In the genomic region with DNA sequence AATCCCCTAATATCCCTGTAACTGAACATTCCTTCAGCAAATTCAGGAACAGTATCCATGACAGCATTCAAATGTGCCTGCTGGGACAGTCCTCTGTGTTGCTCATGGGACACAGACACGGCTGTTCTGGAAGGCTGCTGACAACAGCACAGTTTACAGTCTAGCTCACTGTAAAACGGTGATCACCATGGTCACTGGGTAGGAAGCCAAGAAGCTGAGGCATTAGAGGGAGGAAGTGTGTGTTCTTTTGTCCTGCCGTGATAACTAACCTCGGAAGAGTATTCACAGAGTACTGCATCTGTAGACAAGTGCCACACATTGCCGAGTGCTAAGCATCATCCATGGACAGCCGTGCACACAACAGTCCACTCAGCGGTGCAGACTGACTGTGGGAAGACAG, we compare ENCODE assay signal across 29 mouse cellular contexts. TPM values are rescaled to one million over a fixed set of nuclear protein-coding genes. Genes with fewer than 3 reads are reported as not detected.
DNase-seq lines count a peak whose midpoint lies in the region; ATAC-seq and TF ChIP-seq lines count a peak whose summit lies in the region.
"Had no signal": no experiment of that assay in that cellular context is flagged by ENCODE, and none has a peak within 500 bp of the region (broad histone marks: within the 10 kb centered on the region; RNA-seq: fewer than 3 reads in every experiment).

No protein-coding gene starts in this region.

- no peaks in the 10 kb centered on the region for H3K79me2 ChIP-seq in MEL (ENCODE audit: control insufficient read depth, insufficient read depth, low read length, poor library complexity)

- H3K27ac ChIP-seq in hindbrain, embryonic 16.5 days (ENCODE audit: low read depth, low read length): no peak overlapping the region
- H3K27ac ChIP-seq in hindbrain, embryonic 11.5 days (ENCODE audit: low read depth, low read length): no peak overlapping the region
- H3K27ac ChIP-seq in MEL (ENCODE audit: control insufficient read depth, low read depth, low read length): no peak overlapping the region
- no peak overlapping the region for H3K27ac ChIP-seq in forebrain, embryonic 13.5 days
- H3K27ac ChIP-seq in forebrain, embryonic 14.5 days (ENCODE audit: low read depth, low read length): no peak overlapping the region
- H3K27ac ChIP-seq: forebrain, embryonic 15.5 days; kidney, postnatal 0 days; limb, embryonic 10.5 days; limb, embryonic 15.5 days; midbrain, embryonic 10.5 days had no signal

- no peak overlapping the region for H3K4me3 ChIP-seq in hindbrain, embryonic 16.5 days (ENCODE audit: low read length)
- no peak overlapping the region for H3K4me3 ChIP-seq in hindbrain, embryonic 11.5 days (ENCODE audit: low read depth, low read length)
- H3K4me3 ChIP-seq in megakaryocyte, embryonic 14.5 days (replicated peaks): peak overlapping the region; percentile 74
- no peak overlapping the region for H3K4me3 ChIP-seq in MEL (ENCODE audit: control insufficient read depth in 1 of 2, insufficient read depth in 1 of 2, low read depth in 2 of 2, low read length in 2 of 2)
- no peak overlapping the region for H3K4me3 ChIP-seq in forebrain, embryonic 13.5 days
- H3K4me3 ChIP-seq in forebrain, embryonic 14.5 days (ENCODE audit: low read depth, low read length): no peak overlapping the region
- H3K4me3 ChIP-seq: forebrain, embryonic 15.5 days; limb, embryonic 10.5 days; limb, embryonic 15.5 days; midbrain, embryonic 10.5 days had no signal

- H3K36me3 ChIP-seq in hindbrain, embryonic 16.5 days (ENCODE audit: control insufficient read depth, insufficient read depth, low read length): peaks cover 51% of the 10 kb centered on the region
- peaks cover 27% of the 10 kb centered on the region; the same call in 1 of the 2 replicates for H3K36me3 ChIP-seq in hindbrain, embryonic 11.5 days (ENCODE audit: control insufficient read depth, insufficient read depth, low read length)
- peaks cover 96% of the 10 kb centered on the region for H3K36me3 ChIP-seq in megakaryocyte, embryonic 14.5 days (replicated peaks; ENCODE audit: low read length)
- H3K36me3 ChIP-seq in MEL (ENCODE audit: control insufficient read depth in 1 of 2, insufficient read depth in 2 of 2, low read length in 2 of 2): peaks cover 2 to 29% of the 10 kb centered on the region in 2 experiments
- H3K36me3 ChIP-seq in forebrain, embryonic 13.5 days (ENCODE audit: poor library complexity, severe bottlenecking): peaks cover 100% of the 10 kb centered on the region
- peaks cover 96% of the 10 kb centered on the region for H3K36me3 ChIP-seq in forebrain, embryonic 14.5 days (ENCODE audit: control insufficient read depth, insufficient read depth, low read length)

- H3K4me1 ChIP-seq in hindbrain, embryonic 16.5 days (ENCODE audit: control insufficient read depth, insufficient read depth, low read depth, low read length): no peaks in the 10 kb centered on the region
- no peaks in the 10 kb centered on the region for H3K4me1 ChIP-seq in hindbrain, embryonic 11.5 days (replicated peaks; ENCODE audit: control insufficient read depth, insufficient read depth, low read length)
- peaks cover 100% of the 10 kb centered on the region for H3K4me1 ChIP-seq in megakaryocyte, embryonic 14.5 days
- H3K4me1 ChIP-seq in MEL (ENCODE audit: control insufficient read depth in 1 of 2, insufficient read depth in 2 of 2, low read length in 2 of 2): peaks cover 21 to 23% of the 10 kb centered on the region in 2 experiments
- no peaks in the 10 kb centered on the region for H3K4me1 ChIP-seq in forebrain, embryonic 13.5 days
- H3K4me1 ChIP-seq in forebrain, embryonic 14.5 days (ENCODE audit: control insufficient read depth, insufficient read depth, low read length): no peaks in the 10 kb centered on the region
- H3K4me1 ChIP-seq: forebrain, embryonic 15.5 days; limb, embryonic 10.5 days; limb, embryonic 15.5 days; midbrain, embryonic 10.5 days had no signal

- TF ChIP-seq CTCF in MEL (IDR thresholded peaks at IDR 0.05 in 2 of 3, conservative IDR thresholded peaks at IDR 0.05 in 1 of 3; ENCODE audit: control insufficient read depth in 1 of 3, insufficient read depth in 1 of 3, low read depth in 2 of 3, low read length in 3 of 3, poor library complexity in 1 of 3, severe bottlenecking in 1 of 3): no peak

- DNase-seq in hindbrain, embryonic 11.5 days (ENCODE audit: low spot score): no peak
- peak; percentile 72 for DNase-seq in MEL (ENCODE audit: low read depth, low spot score)
- DNase-seq in forebrain, embryonic 14.5 days (ENCODE audit: low spot score): no peak
- DNase-seq: adrenal gland, postnatal 25 days; cerebellum, adult 18-20 months; cerebellum, postnatal 25 days; gastrocnemius, postnatal 36 days; heart, adult 18-20 months; kidney, adult 8-10 months; kidney, postnatal 4 days; layer of hippocampus, adult 9-11 months; lung, postnatal 36 days; thymus, adult 2 months; thymus, postnatal 4 days had no signal

- H3K27me3 ChIP-seq in hindbrain, embryonic 16.5 days (replicated peaks; ENCODE audit: control insufficient read depth, insufficient read depth, low read length): no peaks in the 10 kb centered on the region
- H3K27me3 ChIP-seq in hindbrain, embryonic 11.5 days (ENCODE audit: control insufficient read depth, insufficient read depth, low read length): no peaks in the 10 kb centered on the region
- no peaks in the 10 kb centered on the region for H3K27me3 ChIP-seq in megakaryocyte, embryonic 14.5 days (replicated peaks)
- H3K27me3 ChIP-seq in MEL (ENCODE audit: control insufficient read depth in 1 of 2, insufficient read depth in 2 of 2, low read length in 2 of 2): no peaks in the 10 kb centered on the region
- H3K27me3 ChIP-seq in forebrain, embryonic 13.5 days: no peaks in the 10 kb centered on the region
- H3K27me3 ChIP-seq in forebrain, embryonic 14.5 days (replicated peaks; ENCODE audit: control insufficient read depth, insufficient read depth, low read length): no peaks in the 10 kb centered on the region
- H3K27me3 ChIP-seq: forebrain, embryonic 15.5 days; limb, embryonic 15.5 days had no signal

- no peak overlapping the region for H3K4me2 ChIP-seq in hindbrain, embryonic 16.5 days (ENCODE audit: low read length)
- no peak overlapping the region for H3K4me2 ChIP-seq in hindbrain, embryonic 11.5 days (replicated peaks; ENCODE audit: low read depth, low read length)
- H3K4me2 ChIP-seq in forebrain, embryonic 13.5 days: no peak overlapping the region
- no peak overlapping the region for H3K4me2 ChIP-seq in forebrain, embryonic 14.5 days (ENCODE audit: low read length)
- H3K4me2 ChIP-seq: forebrain, embryonic 15.5 days; heart, embryonic 11.5 days; limb, embryonic 15.5 days had no signal

- peak; percentile 64; the same call in 1 of the 2 replicates for ATAC-seq in hindbrain, embryonic 16.5 days
- ATAC-seq in hindbrain, embryonic 11.5 days (ENCODE audit: low FRiP score): no peak
- no peak for ATAC-seq in megakaryocyte, adult 5-6 weeks (ENCODE audit: poor library complexity, severe bottlenecking)
- ATAC-seq in megakaryocyte progenitor cell, adult 5-6 weeks (replicated peaks; ENCODE audit: poor library complexity): peak; percentile 30
- no peak for ATAC-seq in forebrain, embryonic 13.5 days
- no peak for ATAC-seq in forebrain, embryonic 14.5 days
- ATAC-seq: CD4-positive, CD25-positive, alpha-beta regulatory T cell, adult 4 months; forebrain, embryonic 15.5 days; intestine, embryonic 16.5 days had no signal

- TF ChIP-seq POLR2A in MEL (IDR thresholded peaks at IDR 0.05; ENCODE audit: control insufficient read depth in 1 of 2, insufficient read depth in 1 of 2, low read depth in 1 of 2, low read length in 2 of 2, poor library complexity in 1 of 2): no peak

- no peak overlapping the region for H3K9ac ChIP-seq in hindbrain, embryonic 16.5 days (ENCODE audit: low read depth, low read length)
- no peak overlapping the region for H3K9ac ChIP-seq in hindbrain, embryonic 11.5 days (ENCODE audit: low read depth, low read length)
- H3K9ac ChIP-seq in MEL (ENCODE audit: control insufficient read depth, low read depth, low read length, poor library complexity, severe bottlenecking): no peak overlapping the region
- no peak overlapping the region for H3K9ac ChIP-seq in forebrain, embryonic 13.5 days
- H3K9ac ChIP-seq in forebrain, embryonic 14.5 days (ENCODE audit: low read length): no peak overlapping the region
- H3K9ac ChIP-seq: forebrain, embryonic 15.5 days; limb, embryonic 15.5 days had no signal

- H3K9me3 ChIP-seq in hindbrain, embryonic 16.5 days (ENCODE audit: control insufficient read depth, low read length): no peaks in the 10 kb centered on the region
- no peaks in the 10 kb centered on the region for H3K9me3 ChIP-seq in hindbrain, embryonic 11.5 days (ENCODE audit: control insufficient read depth, low read length)
- H3K9me3 ChIP-seq in megakaryocyte, embryonic 14.5 days: no peaks in the 10 kb centered on the region
- no peaks in the 10 kb centered on the region for H3K9me3 ChIP-seq in MEL (replicated peaks; ENCODE audit: insufficient read depth, low read length)
- H3K9me3 ChIP-seq in forebrain, embryonic 13.5 days (replicated peaks): no peaks in the 10 kb centered on the region
- H3K9me3 ChIP-seq in forebrain, embryonic 14.5 days (replicated peaks; ENCODE audit: control insufficient read depth, low read length): no peaks in the 10 kb centered on the region
- H3K9me3 ChIP-seq: forebrain, embryonic 15.5 days; limb, embryonic 10.5 days; limb, embryonic 15.5 days; midbrain, embryonic 10.5 days had no signal

- peak; percentile 72 to 81 for TF ChIP-seq EP300 in MEL (IDR thresholded peaks at IDR 0.05; ENCODE audit: low read depth in 1 of 2, low read length in 2 of 2)

- WGBS in hindbrain, embryonic 16.5 days: 67% methylated on average over 7 of the region's 7 CpGs
- WGBS in hindbrain, embryonic 11.5 days: 93% methylated on average over 7 of the region's 7 CpGs
- 85% methylated on average over 7 of the region's 7 CpGs for WGBS in forebrain, embryonic 13.5 days
- WGBS in forebrain, embryonic 14.5 days: 88% methylated on average over 7 of the region's 7 CpGs

- TF ChIP-seq RAD21 in MEL (IDR thresholded peaks at IDR 0.05; ENCODE audit: low read depth, low read length): no peak

RNA-seq across cellular contexts. Expression of gene Pld6, which starts 16.7 kb away (rescaled TPM):
- polyA plus RNA-seq in hindbrain, embryonic 16.5 days (2015; fragmentation: Nextera tagmentation; extraction: Ambion mirVana): 21.3 and 25.2 TPM in 2 replicates
- 0.31 and 0.47 TPM in 2 replicates for polyA plus RNA-seq in hindbrain, embryonic 11.5 days (2014; fragmentation: Nextera tagmentation; extraction: Ambion mirVana)
- polyA plus RNA-seq in megakaryocyte, embryonic 14.5 days (2012; ENCODE audit: insufficient read depth, low replicate concordance): 0.43 TPM in 1 of 2 replicates, not detected in the other
- total RNA-seq in megakaryocyte, adult 5-6 weeks (2015): not detected in 2 replicates
- not detected in 2 replicates for total RNA-seq in megakaryocyte, adult 5-6 weeks (2017)
- total RNA-seq in MEL (2012; rRNA removed): 2.0 and 3.1 TPM in 2 replicates
- polyA plus RNA-seq in MEL (2012; ENCODE audit: insufficient read depth in 1 of 2, insufficient read length in 2 of 2, low read depth in 1 of 2, low replicate concordance in 2 of 2, missing spikeins in 1 of 2): 1 to 10 TPM in 1 of 2 experiments, not detected in 1; 5.5 TPM
- 0.37 and 1.1 TPM in 2 replicates for total RNA-seq in megakaryocyte progenitor cell, adult 5-6 weeks (2015)
- 0.91 and 1.3 TPM in 2 replicates for total RNA-seq in megakaryocyte progenitor cell, adult 5-6 weeks (2017)
- 1.3 and 2.2 TPM in 2 replicates for polyA plus RNA-seq in forebrain, embryonic 13.5 days (2015; fragmentation: Nextera tagmentation; extraction: Ambion mirVana)
- 1.3 and 1.5 TPM in 2 replicates for polyA plus RNA-seq in forebrain, embryonic 14.5 days (2014; fragmentation: Nextera tagmentation; extraction: Ambion mirVana)
- total RNA-seq: gastrocnemius, adult 18-20 months; gastrocnemius, postnatal 36 days; monocyte, adult 5-6 weeks had no signal

RNA-seq across cellular contexts. Expression of gene Flcn, which starts 39.1 kb away (rescaled TPM):
- polyA plus RNA-seq in hindbrain, embryonic 16.5 days (2015; fragmentation: Nextera tagmentation; extraction: Ambion mirVana): 44.2 and 46.1 TPM in 2 replicates
- polyA plus RNA-seq in hindbrain, embryonic 11.5 days (2014; fragmentation: Nextera tagmentation; extraction: Ambion mirVana): 25.9 and 26.4 TPM in 2 replicates
- polyA plus RNA-seq in megakaryocyte, embryonic 14.5 days (2012; ENCODE audit: insufficient read depth, low replicate concordance): 12.2 and 19.0 TPM in 2 replicates
- 11.3 and 11.4 TPM in 2 replicates for total RNA-seq in megakaryocyte, adult 5-6 weeks (2015)
- 19.9 and 25.3 TPM in 2 replicates for total RNA-seq in megakaryocyte, adult 5-6 weeks (2017)
- total RNA-seq in MEL (2012; rRNA removed): 33.7 and 36.3 TPM in 2 replicates
- 10 to 100 TPM in 1 of 2 experiments, not detected in 1; 36.1 TPM for polyA plus RNA-seq in MEL (2012; ENCODE audit: insufficient read depth in 1 of 2, insufficient read length in 2 of 2, low read depth in 1 of 2, low replicate concordance in 2 of 2, missing spikeins in 1 of 2)
- 11.1 and 15.6 TPM in 2 replicates for total RNA-seq in megakaryocyte progenitor cell, adult 5-6 weeks (2015)
- total RNA-seq in megakaryocyte progenitor cell, adult 5-6 weeks (2017): 15.8 and 18.4 TPM in 2 replicates
- 32.2 and 39.6 TPM in 2 replicates for polyA plus RNA-seq in forebrain, embryonic 13.5 days (2015; fragmentation: Nextera tagmentation; extraction: Ambion mirVana)
- polyA plus RNA-seq in forebrain, embryonic 14.5 days (2014; fragmentation: Nextera tagmentation; extraction: Ambion mirVana): 29.4 and 36.6 TPM in 2 replicates

Comparison
In these comparisons a context has a peak if more than half of its experiments do, and no peak if none do; other contexts are left out.
1. ATAC-seq: peak in hindbrain, embryonic 16.5 days (single experiment) and megakaryocyte progenitor cell, adult 5-6 weeks (single experiment); none in hindbrain, embryonic 11.5 days (single experiment), megakaryocyte, adult 5-6 weeks (single experiment), forebrain, embryonic 13.5 days (single experiment) and forebrain, embryonic 14.5 days (single experiment).